Mouse (Mus musculus) gonadal fat pad, adult 2 months (tissue): ENCODE data around the gene Olfr137. TPM values are rescaled to one million over a fixed set of nuclear protein-coding genes. Genes with fewer than 3 reads are reported as not detected.

Experiments
- DNase-seq: peaks from one replicate; pipeline ENCODE4 v3.0.0-alpha.2; 2012; ENCODE audit warnings: low read depth
- polyA plus RNA-seq: library from polyadenylated mRNA; depleted of rRNA; stranded (reverse); fragments of >200 nt; gene quantifications from 2 replicates; pipeline ENCODE4 v1.2.3, GENCODE M21; 2012; rRNA removed

The Olfr137 gene
- polyA plus RNA-seq: not detected in 2 replicates

GRCm38 (mm10) chr17:38307470-38307869 is at the start of gene Olfr137:
Olfr137 (minus strand) TSS chr17:38307570.
- DNase-seq: no peak

GRCm38 (mm10) chr17:38329531-38329930 is 22.2 kb upstream of the Olfr137 start, which contains the start of gene Olfr136:
Olfr136 (plus strand) TSS chr17:38329831.
- DNase-seq: no peak

GRCm38 (mm10) chr17:38260735-38261134 is 46.6 kb downstream of the Olfr137 start, which contains the start of gene Olfr138:
Olfr138 (plus strand) TSS chr17:38261035.
- DNase-seq: no peak

Other genes starting within 250 kb of the Olfr137 start
- gene Olfr129, start 247.5 kb downstream of the Olfr137 start, polyA plus RNA-seq: not detected in 2 replicates
- not detected in 2 replicates for gene Olfr130, start 243.6 kb downstream of the Olfr137 start, polyA plus RNA-seq
- gene Olfr131, start 218.9 kb downstream of the Olfr137 start, polyA plus RNA-seq: not detected in 2 replicates
- not detected in 2 replicates for gene Olfr132, start 173.0 kb downstream of the Olfr137 start, polyA plus RNA-seq
- gene Olfr133, start 162.3 kb downstream of the Olfr137 start, polyA plus RNA-seq: not detected in 2 replicates
- not detected in 2 replicates for gene Olfr134, start 136.2 kb downstream of the Olfr137 start, polyA plus RNA-seq
- gene Olfr135, start 103.2 kb downstream of the Olfr137 start, polyA plus RNA-seq: not detected in 2 replicates
- gene Olfr138, start 46.5 kb downstream of the Olfr137 start, polyA plus RNA-seq: not detected in 2 replicates
- gene Olfr136, start 22.3 kb upstream of the Olfr137 start, polyA plus RNA-seq: not detected in 2 replicates
- gene Esp36, start 112.6 kb upstream of the Olfr137 start, polyA plus RNA-seq: not detected in 2 replicates
- gene Esp34, start 246.6 kb upstream of the Olfr137 start, polyA plus RNA-seq: not detected in 2 replicates